Mouse (Mus musculus) forebrain, embryonic 10.5 days (tissue): Measurements from ENCODE around the gene Nudt16. TPM values are rescaled to one million over a fixed set of nuclear protein-coding genes. Genes with fewer than 3 reads are reported as not detected.
"Not testable (repeated sequence)": the region's sequence is repeated elsewhere in the genome, so short reads cannot be mapped to it uniquely, and the experiment has no call there.

ENCODE experiments used
- DNase-seq: peaks from one replicate; pipeline ENCODE4 v3.0.0-alpha.2; 2017; ENCODE audit warnings: low spot score; ENCODE audit errors: extremely low spot score
- H3K27ac ChIP-seq: fragments of 300-500 bp; sonication (generic); 2 replicates; pipeline ENCODE4 v1.5.1; 2016; ENCODE audit warnings: mild to moderate bottlenecking
- H3K27me3 ChIP-seq: fragments of 300-500 bp; sonication (generic); 2 replicates; pipeline ENCODE4 v1.6.1; 2016; ENCODE audit warnings: mild to moderate bottlenecking; ENCODE audit not compliant: poor library complexity, severe bottlenecking
- H3K36me3 ChIP-seq: fragments of 300-500 bp; sonication (generic); replicated peaks from 2 replicates; pipeline ENCODE4 v1.6.1; 2016; ENCODE audit warnings: mild to moderate bottlenecking, moderate library complexity
- H3K4me1 ChIP-seq: fragments of 300-500 bp; sonication (generic); 2 replicates; pipeline ENCODE4 v1.6.1; 2016
- H3K4me3 ChIP-seq: fragments of 300-500 bp; sonication (generic); 2 replicates; pipeline ENCODE4 v1.5.1; 2016; ENCODE audit warnings: mild to moderate bottlenecking, moderate library complexity
- H3K9me3 ChIP-seq: fragments of 300-500 bp; sonication (generic); 2 replicates; pipeline ENCODE4 v1.6.1; 2016; ENCODE audit warnings: mild to moderate bottlenecking, moderate library complexity
- WGBS: fragments of 180-500 bp; shearing (Covaris S2); methylation state at CpG from one replicate; pipeline ENCODE4 v1.1.7; 2016; 5-methylcytosine and 5-hydroxymethylcytosine counted together
- polyA plus RNA-seq: library from polyadenylated mRNA; unstranded; fragments of >200 nt; fragmentation: Nextera tagmentation; extraction: Ambion mirVana; gene quantifications from 2 replicates; pipeline ENCODE4 v1.2.1, GENCODE M21; 2016

Nudt16 gene
- polyA plus RNA-seq: 10.7 and 13.1 TPM in 2 replicates

- peak; percentile 90 for DNase-seq
- H3K4me1 ChIP-seq: peaks cover 13% of the 10 kb centered on the region
- no peaks in the 10 kb centered on the region for H3K36me3 ChIP-seq
- under 1% methylated on average over 60 of the region's 60 CpGs for WGBS
- peaks cover 7% of the 10 kb centered on the region for H3K27me3 ChIP-seq
- peak within 1 kb of the TSS; percentile 90 for H3K27ac ChIP-seq
- H3K4me3 ChIP-seq: peak within 1 kb of the TSS; percentile 72
- no peaks in the 10 kb centered on the region for H3K9me3 ChIP-seq
Measured at GRCm38 (mm10) chr9:105131253-105132001, at the start of gene Nudt16. TSS of gene Nudt16 (minus strand) at chr9:105131824.

DNA sequence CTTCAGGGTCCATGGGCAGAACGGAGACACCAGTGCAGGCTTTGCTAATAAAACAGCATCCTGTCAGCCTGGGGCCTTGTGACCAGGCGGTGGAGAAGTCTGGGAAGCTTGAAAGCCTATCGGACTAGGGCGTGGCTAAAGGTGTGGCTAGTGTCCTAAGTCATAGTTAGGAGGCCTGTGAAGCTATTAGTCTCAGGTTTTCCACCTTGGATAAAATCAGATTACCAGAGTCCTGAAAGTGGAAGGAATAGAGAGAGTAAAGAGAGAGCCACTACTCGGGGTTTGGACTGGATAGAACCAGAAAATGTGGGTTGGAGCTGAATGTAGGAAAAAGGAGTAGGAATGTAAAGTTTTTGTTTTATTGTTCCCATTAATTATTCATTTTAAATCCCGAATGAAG, 13.4 kb upstream of the Nudt16 start, which contains the start of gene 1700080E11Rik:
1700080E11Rik (minus strand) TSS at position 101 of the 400 bp plus-strand sequence.
- no peak for DNase-seq
- H3K9me3 ChIP-seq: no peaks in the 10 kb centered on the region
- WGBS: 91% methylated on average over 6 of the region's 6 CpGs

GRCm38 (mm10) chr9:105139204-105139603, 7.6 kb upstream of the Nudt16 start:
- DNase-seq: no peak
- Histone ChIP-seq H3K27ac (no peak overlapping the region), H3K27me3 (no peaks in the 10 kb centered on the region), H3K4me1 (no peaks in the 10 kb centered on the region), H3K4me3 (no peak overlapping the region), H3K36me3 (no peaks in the 10 kb centered on the region), H3K9me3 (no peaks in the 10 kb centered on the region)
- 86% methylated on average over 6 of the region's 6 CpGs for WGBS

More for the DNA sequence above, 13.4 kb upstream of the Nudt16 start, which contains the start of gene 1700080E11Rik:
- Histone ChIP-seq H3K27ac (no peak within 1 kb of the TSS), H3K27me3 (no peaks in the 10 kb centered on the region), H3K4me3 (no peak within 1 kb of the TSS), H3K36me3 (no peaks in the 10 kb centered on the region), H3K4me1 (no peaks in the 10 kb centered on the region)

DNA sequence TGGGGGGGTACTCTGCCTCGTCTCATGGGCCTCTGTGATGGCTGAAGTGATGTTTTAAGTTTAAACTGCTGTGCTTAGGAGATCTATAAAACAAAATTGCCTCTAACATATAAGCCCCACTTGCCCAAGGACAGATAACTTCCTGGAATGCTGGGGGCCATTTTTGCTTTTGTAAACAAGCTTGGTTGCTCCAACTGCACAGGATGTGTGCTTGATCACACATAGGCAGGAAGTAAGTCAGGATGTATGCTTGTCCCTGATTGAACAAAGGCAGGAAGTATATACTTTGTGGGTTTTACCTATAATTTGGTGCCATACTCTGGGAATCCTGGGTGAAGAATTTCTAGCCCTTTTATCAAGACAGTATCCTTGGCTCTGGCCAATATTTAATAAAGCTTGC, 4.8 kb upstream of the Nudt16 start:
- no peaks in the 10 kb centered on the region for H3K27me3 ChIP-seq
- no peaks in the 10 kb centered on the region for H3K9me3 ChIP-seq
- peaks cover 6% of the 10 kb centered on the region for H3K4me1 ChIP-seq
- no peak for DNase-seq
- no peak overlapping the region for H3K27ac ChIP-seq
- no peak overlapping the region for H3K4me3 ChIP-seq
- 43% methylated on average over 1 of the region's 1 CpGs for WGBS
- no peaks in the 10 kb centered on the region for H3K36me3 ChIP-seq

GRCm38 (mm10) chr9:105134536-105134935, 2.9 kb upstream of the Nudt16 start:
- Histone ChIP-seq H3K36me3 (no peaks in the 10 kb centered on the region), H3K27ac (no peak overlapping the region), H3K4me3 (no peak overlapping the region), H3K9me3 (no peaks in the 10 kb centered on the region), H3K27me3 (peaks cover 7% of the 10 kb centered on the region), H3K4me1 (peaks cover 13% of the 10 kb centered on the region)
- DNase-seq: peak; percentile 7
- 90% methylated on average over 5 of the region's 5 CpGs for WGBS

DNA sequence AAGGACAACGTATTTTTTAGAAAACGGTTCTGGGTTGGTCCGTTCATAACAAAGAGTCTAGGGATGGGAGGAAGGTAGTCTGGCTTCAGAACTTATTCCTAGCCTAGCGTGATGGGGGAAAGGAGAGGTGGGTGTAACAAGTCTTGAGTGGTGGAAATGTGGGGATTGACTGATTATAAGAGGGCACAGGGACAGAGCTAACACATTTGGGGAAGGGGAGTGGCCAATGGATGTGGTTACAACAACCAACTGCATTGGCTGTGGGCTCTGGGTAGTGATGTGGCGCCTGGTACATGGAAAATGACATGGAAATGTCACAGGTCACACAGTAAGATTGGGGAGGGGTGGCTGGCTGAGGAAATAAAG, 361 bp upstream of the Nudt16 start:
- no peak for DNase-seq
- H3K4me3 ChIP-seq: peak overlapping the region; percentile 72
- H3K4me1 ChIP-seq: peaks cover 13% of the 10 kb centered on the region
- WGBS: 23% methylated on average over 5 of the region's 5 CpGs
- peaks cover 7% of the 10 kb centered on the region for H3K27me3 ChIP-seq
- no peaks in the 10 kb centered on the region for H3K36me3 ChIP-seq
- no peaks in the 10 kb centered on the region for H3K9me3 ChIP-seq
- peak overlapping the region; percentile 90 for H3K27ac ChIP-seq

- Histone ChIP-seq H3K9me3 (no peaks in the 10 kb centered on the region), H3K27me3 (peaks cover 7% of the 10 kb centered on the region), H3K36me3 (no peaks in the 10 kb centered on the region), H3K4me1 (peaks cover 13% of the 10 kb centered on the region), H3K4me3 (no peak overlapping the region), H3K27ac (no peak overlapping the region)
- WGBS: 94% methylated on average over 8 of the region's 8 CpGs
- DNase-seq: no peak
Measured at GRCm38 (mm10) chr9:105130331-105130730, 1.3 kb downstream of the Nudt16 start.

DNA sequence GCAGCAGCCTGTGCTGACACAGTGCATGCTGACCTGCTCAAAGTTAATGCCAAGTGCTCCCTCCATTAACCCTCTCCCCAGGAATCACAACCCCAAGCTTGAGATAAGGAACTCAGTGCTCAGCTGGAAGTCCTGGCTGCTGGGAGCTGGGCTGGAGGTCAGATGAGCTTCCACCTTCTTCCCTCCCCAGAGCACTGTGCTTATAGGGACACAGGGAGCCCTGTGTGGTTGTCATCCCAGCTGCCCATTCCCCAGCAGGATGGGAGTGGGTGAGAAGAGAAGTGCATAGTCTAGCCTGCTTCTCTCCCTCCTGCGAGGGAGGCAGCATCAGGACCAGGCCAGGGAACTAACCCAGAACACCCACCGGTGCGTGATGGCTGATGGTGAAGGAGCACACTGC, 6.4 kb downstream of the Nudt16 start:
- H3K27me3 ChIP-seq, DNase-seq, H3K4me3 ChIP-seq, H3K4me1 ChIP-seq, H3K27ac ChIP-seq, H3K9me3 ChIP-seq, H3K36me3 ChIP-seq: not testable (repeated sequence)
- 85% methylated on average over 3 of the region's 3 CpGs for WGBS

DNA sequence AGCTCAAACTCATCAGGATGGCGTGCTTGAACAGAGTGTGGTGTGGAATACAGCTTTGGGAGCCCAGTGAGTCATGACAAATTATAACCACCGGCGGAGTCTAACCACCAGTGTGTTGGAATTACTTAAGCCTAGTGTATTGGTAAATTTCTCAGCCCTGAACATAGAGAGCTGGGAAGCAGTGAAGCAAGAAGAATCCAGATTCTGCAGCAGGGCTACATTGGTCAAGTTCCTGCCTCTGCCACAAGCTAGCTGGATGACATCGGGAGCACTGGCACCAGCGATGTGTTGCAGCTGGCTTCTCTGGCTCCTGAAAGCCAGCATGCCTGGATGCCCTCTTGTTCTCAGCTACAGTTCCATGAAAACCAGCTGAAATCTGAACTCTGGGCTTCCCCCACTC, 27.7 kb downstream of the Nudt16 start:
- Histone ChIP-seq H3K27me3 (no peaks in the 10 kb centered on the region), H3K4me3 (no peak overlapping the region), H3K9me3 (no peaks in the 10 kb centered on the region), H3K4me1 (no peaks in the 10 kb centered on the region), H3K27ac (no peak overlapping the region), H3K36me3 (no peaks in the 10 kb centered on the region)
- WGBS: 87% methylated on average over 5 of the region's 5 CpGs
- DNase-seq: no peak

DNA sequence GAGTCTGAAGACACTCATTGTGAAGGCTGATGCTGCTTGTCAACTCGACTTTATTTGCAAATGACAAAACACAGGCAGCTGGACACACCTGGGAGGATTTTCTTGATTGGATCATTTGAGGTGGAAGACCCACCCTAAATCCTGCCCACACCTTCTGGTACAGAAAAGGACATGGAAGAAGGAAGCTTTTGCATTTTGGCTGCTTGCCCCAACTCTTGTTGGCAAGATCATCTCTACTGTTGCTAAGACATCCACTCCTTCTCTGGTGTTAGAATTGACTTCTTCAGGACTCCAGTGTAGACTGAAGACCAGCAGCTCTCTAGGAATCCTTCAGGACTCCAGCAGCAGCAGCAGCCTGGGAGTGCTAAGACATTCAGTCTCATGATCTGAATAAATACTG, 29.7 kb downstream of the Nudt16 start:
- H3K9me3 ChIP-seq: no peaks in the 10 kb centered on the region
- H3K4me1 ChIP-seq: 0 out of 2 replicates have a peak, but pooled peaks cover 6% of the 10 kb centered on the region
- no peaks in the 10 kb centered on the region for H3K36me3 ChIP-seq
- H3K27me3 ChIP-seq: no peaks in the 10 kb centered on the region
- DNase-seq: no peak
- H3K4me3 ChIP-seq: no peak overlapping the region
- H3K27ac ChIP-seq: no peak overlapping the region
- WGBS: 71% methylated on average over 1 of the region's 1 CpGs

GRCm38 (mm10) chr9:105100807-105101570, 30.6 kb downstream of the Nudt16 start:
- no peak for DNase-seq
- Histone ChIP-seq H3K36me3 (no peaks in the 10 kb centered on the region), H3K27ac (no peak overlapping the region), H3K4me1 (0 out of 2 replicates have a peak, but pooled peaks cover 6% of the 10 kb centered on the region), H3K4me3 (no peak overlapping the region), H3K9me3 (no peaks in the 10 kb centered on the region), H3K27me3 (no peaks in the 10 kb centered on the region)
- WGBS: 77% methylated on average over 15 of the region's 15 CpGs

DNA sequence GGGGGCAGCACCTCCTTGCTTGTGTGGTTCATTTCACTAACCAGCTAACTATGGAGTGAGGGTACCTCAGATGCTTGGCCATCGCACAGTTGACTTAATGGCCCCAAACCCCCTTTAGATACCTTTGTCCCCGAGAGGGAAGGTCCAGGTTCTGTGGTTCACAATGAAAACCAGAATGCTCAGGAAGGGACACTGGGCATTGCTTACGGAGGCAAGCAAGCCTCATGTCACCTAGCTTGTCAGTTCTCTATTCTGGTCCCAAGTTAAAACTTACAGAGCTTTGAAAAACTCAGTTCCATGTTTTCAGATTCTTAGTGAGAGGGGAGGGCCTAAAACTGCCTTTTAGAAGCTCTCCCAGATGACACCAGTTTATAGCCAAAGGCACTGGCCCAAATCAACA, 51.4 kb downstream of the Nudt16 start:
- DNase-seq: no peak
- no peaks in the 10 kb centered on the region for H3K27me3 ChIP-seq
- no peak overlapping the region for H3K4me3 ChIP-seq
- no peak overlapping the region for H3K27ac ChIP-seq
- H3K4me1 ChIP-seq: no peaks in the 10 kb centered on the region
- peaks cover 37% of the 10 kb centered on the region for H3K36me3 ChIP-seq
- no peaks in the 10 kb centered on the region for H3K9me3 ChIP-seq
- 94% methylated on average over 3 of the region's 3 CpGs for WGBS
